Mouse (Mus musculus): ENCODE data around the gene Tenm2.

The Tenm2 gene

GRCm38 (mm10) chr11:37235914-37236600, at the start of gene Tenm2:
Gene Tenm2, minus strand, starts transcription at chr11:37235964.
- no peak for DNase-seq (ENCODE audit: low read depth, low spot score)

GRCm38 (mm10) chr11:37285186-37285585, 49.4 kb upstream of the Tenm2 start:
- no peak for DNase-seq (ENCODE audit: low read depth, low spot score)

GRCm38 (mm10) chr11:37248796-37249195, 13.0 kb upstream of the Tenm2 start:
- no peak for DNase-seq (ENCODE audit: low read depth, low spot score)

- DNase-seq (ENCODE audit: low read depth, low spot score) = no peak
These were observed 1.4 kb upstream of the Tenm2 start for GRCm38 (mm10) chr11:37237096-37237725.

DNA sequence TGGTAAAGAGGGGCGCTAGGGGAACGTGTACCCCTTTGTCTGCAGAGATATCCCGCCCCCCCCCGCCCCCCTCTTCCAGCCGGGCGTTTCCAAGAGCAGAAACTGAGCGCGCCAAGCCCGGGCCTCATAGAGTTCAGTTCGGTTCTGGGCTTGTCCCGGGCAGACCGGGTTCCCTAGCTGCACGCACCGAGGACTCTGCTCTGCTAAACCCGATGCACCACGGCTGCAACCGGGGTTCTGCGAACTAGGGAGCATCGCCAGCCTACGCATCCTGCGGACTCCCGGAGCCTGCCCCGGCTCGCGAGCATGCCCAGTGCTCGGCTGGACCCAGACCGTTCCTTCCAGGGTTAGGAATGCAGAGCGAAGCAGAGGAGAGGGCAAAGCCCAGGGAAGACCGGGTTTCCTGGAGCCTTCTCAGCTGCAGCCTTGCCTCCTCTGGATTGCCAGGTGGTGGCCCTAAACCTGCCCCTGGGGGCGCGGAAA, 878 bp upstream of the Tenm2 start:
- no peak for DNase-seq (ENCODE audit: low read depth, low spot score)

- no peak for DNase-seq (ENCODE audit: low read depth, low spot score)
These were observed 556 bp downstream of the Tenm2 start for GRCm38 (mm10) chr11:37235021-37235795.

- no peak for DNase-seq (ENCODE audit: low read depth, low spot score)
These were observed 8.4 kb downstream of the Tenm2 start for GRCm38 (mm10) chr11:37227404-37227803.

- DNase-seq (ENCODE audit: low read depth, low spot score) = no peak
These were observed 8.8 kb downstream of the Tenm2 start for GRCm38 (mm10) chr11:37226943-37227342.

DNA sequence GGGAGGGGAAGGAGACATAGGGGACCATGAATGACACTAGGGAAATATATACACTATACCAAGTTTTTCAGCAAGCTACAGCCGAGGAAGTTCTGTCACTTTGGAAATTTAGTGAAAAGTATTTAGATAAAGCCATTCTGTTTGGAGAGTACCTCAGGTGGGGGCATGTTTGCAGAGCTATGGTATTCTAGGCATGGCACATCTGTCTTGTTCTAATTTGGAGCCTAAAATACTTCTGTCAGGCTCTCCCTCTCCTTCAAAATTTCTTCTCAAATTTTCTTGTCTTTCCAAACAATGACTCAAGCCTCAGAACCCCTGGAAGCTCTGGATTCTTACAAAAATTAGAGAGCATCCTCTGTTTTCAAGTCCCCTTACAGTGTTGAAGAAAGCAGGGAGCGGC, 13.0 kb downstream of the Tenm2 start:
- no peak for DNase-seq (ENCODE audit: low read depth, low spot score)

DNA sequence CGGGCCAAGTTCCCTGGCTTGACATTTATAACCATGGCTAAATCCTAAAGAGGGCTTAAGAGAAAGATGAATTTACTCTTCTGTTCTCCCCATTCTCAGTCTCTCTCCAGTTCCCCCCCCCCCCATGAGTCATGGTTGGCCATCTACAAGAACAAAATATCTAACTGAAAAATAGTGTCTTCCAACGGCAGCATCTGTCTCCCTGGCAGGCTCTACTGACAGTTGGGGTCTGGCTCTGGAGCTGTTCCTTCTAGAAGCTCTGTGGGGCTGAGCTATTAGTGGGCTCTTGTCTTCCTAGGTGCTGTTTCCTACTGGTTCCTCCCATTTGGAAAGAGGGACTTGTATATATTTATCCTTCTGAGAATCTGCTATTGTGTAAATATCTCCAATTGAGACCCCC, 13.7 kb downstream of the Tenm2 start:
- no peak for DNase-seq (ENCODE audit: low read depth, low spot score)

- no peak for DNase-seq (ENCODE audit: low read depth, low spot score)
These were observed 14.8 kb downstream of the Tenm2 start for GRCm38 (mm10) chr11:37220921-37221320.

- DNase-seq (ENCODE audit: low read depth, low spot score) = no peak
These were observed 49.6 kb downstream of the Tenm2 start for GRCm38 (mm10) chr11:37186132-37186531.

- DNase-seq (ENCODE audit: low read depth, low spot score) = no peak
These were observed 58.3 kb downstream of the Tenm2 start for GRCm38 (mm10) chr11:37177426-37177825.

- no peak for DNase-seq (ENCODE audit: low read depth, low spot score)
These were observed 81.6 kb downstream of the Tenm2 start for GRCm38 (mm10) chr11:37153933-37154880.

GRCm38 (mm10) chr11:37153382-37153781, 82.4 kb downstream of the Tenm2 start:
- DNase-seq (ENCODE audit: low read depth, low spot score) = no peak

DNA sequence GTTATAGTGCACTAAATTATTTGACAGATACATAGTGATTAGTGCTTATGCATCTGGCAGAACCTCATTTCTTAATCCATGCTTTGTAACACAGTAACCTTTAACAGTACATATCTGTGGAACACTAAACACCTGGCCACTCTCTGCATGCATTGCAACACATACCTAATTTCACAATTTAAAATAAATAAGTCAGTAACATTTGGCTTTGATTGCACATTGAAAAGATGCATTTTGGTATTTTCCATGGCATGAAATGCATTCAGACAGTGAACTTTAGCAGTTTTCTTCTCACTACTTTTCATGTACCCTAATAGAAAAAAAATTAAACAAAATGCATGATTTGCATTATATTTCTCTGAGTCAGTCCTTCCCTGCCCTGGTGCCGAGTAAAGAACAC, 85.8 kb downstream of the Tenm2 start:
- no peak for DNase-seq (ENCODE audit: low read depth, low spot score)

DNA sequence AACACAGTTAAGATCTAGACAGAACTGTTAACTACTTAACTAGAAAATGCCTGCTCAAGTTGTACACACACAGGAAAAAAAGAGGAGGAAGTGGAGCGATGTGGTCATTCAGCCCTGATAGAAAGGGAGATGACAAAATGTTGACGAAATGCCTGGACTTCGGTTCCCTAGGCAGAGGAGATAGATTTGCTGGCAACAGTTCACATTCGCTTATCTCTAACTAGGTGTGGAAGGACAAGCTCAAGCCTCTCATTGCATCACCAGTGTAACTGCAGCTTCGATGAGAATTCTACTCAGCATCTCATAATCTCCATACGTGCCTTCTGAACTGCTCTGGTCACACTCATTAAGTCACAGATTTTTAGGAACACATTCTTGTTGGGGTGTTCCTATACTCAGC, 91.8 kb downstream of the Tenm2 start:
- DNase-seq (ENCODE audit: low read depth, low spot score) = no peak

- DNase-seq (ENCODE audit: low read depth, low spot score) = no peak
These were observed 92.3 kb downstream of the Tenm2 start for GRCm38 (mm10) chr11:37143478-37143877.

DNA sequence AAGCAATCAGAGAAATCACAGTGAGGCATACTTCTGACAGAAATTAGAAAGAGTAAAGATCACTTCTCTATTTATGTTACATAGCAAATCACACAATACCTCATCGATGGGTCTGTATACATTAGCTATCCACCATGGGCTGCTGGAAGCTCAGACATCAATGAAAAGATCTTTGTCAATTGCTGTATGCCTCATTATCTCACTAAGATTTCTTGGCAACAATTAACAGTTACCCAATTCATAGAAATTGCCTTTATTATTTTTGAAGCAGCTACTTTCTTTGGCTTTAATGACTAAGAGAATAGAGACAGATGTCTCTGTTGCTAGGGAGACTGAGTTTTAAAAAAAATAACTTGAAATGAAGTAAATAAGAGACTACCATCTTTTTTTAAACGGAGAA, 106.9 kb downstream of the Tenm2 start:
- no peak for DNase-seq (ENCODE audit: low read depth, low spot score)

DNA sequence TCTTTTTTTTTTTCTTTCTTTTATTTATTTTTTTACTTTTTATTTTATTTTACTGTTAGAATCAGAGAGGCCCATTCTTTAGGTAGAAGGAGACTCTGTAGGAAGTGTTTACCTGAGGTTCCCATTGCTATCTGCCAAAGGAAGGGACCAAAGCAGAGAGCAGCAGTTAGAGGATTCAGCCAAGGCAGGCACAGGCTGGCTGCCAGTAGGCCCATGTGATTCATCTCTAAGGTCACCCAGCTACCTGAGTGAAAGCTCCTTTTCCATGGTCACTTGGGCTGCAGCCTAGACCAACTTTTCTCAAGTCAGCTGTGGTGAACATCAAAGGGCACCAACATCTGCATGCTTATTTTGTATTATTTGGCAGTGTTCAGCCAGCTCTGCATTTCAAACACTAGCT, 117.7 kb downstream of the Tenm2 start:
- no peak for DNase-seq (ENCODE audit: low read depth, low spot score)

DNA sequence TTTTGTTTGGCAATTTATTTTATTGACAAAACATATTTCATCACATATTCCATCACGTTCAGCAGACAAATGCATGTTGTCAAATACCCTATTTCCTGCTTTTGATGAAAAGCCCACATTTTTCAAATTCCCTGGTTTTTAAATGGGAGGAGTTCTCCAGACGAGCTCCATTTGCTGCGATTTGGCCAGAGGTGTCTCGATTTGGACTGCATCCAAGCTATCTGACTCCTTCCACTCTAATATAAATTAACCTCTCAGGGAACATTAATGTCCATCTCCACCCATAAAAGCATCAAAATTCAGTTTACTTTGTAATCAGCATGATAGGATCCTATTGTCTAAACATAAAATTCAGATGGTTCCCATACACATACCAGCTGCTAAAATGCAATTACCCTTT, 120.6 kb downstream of the Tenm2 start:
- DNase-seq (ENCODE audit: low read depth, low spot score) = no peak
